Mouse (Mus musculus) limb, embryonic 14.5 days (tissue): ENCODE measurements at regions not wholly inside any gene's neighbourhood (a gene's known extent, or its start where the extent isn't known, plus 50 kb on each side); places are given as distances from the start of the nearest gene placed in this dataset.

Source experiments
- ATAC-seq: fragments of 200-750 bp; cut with Nextera tagmentation; 2 replicates; pipeline ENCODE4 v1.8.0; 2017; ENCODE audit warnings: low read depth, moderate number of reproducible peaks, moderate TSS enrichment; ENCODE audit not compliant: low FRiP score
- DNase-seq: peaks from one replicate; pipeline ENCODE4 v3.0.0-alpha.2; 2015; ENCODE audit warnings: low spot score
- H3K27ac ChIP-seq: fragments of 300-500 bp; sonication (generic); replicated peaks from 2 replicates; pipeline ENCODE4 v1.5.1; 2014; ENCODE audit warnings: low read depth, mild to moderate bottlenecking, low read length, moderate library complexity, mixed read lengths
- H3K27me3 ChIP-seq: fragments of 300-500 bp; sonication (generic); 2 replicates; pipeline ENCODE4 v1.6.1; 2014; ENCODE audit warnings: low read length, mixed read lengths; ENCODE audit not compliant: control insufficient read depth, insufficient read depth
- H3K36me3 ChIP-seq: fragments of 300-500 bp; sonication (generic); 2 replicates; pipeline ENCODE4 v1.6.1; 2014; ENCODE audit warnings: mild to moderate bottlenecking, low read length, moderate library complexity, mixed read lengths; ENCODE audit not compliant: control insufficient read depth, insufficient read depth
- H3K4me1 ChIP-seq: fragments of 300-500 bp; sonication (generic); 2 replicates; pipeline ENCODE4 v1.6.1; 2014; ENCODE audit warnings: antibody characterized with exemption, low read length, mixed read lengths; ENCODE audit not compliant: control insufficient read depth, insufficient read depth
- H3K4me2 ChIP-seq: fragments of 300-500 bp; sonication (generic); replicated peaks from 2 replicates; pipeline ENCODE4 v1.6.1; 2014; ENCODE audit warnings: low read depth, mild to moderate bottlenecking, low read length, moderate library complexity; ENCODE audit not compliant: severe bottlenecking
- H3K4me3 ChIP-seq: fragments of 300-500 bp; sonication (generic); replicated peaks from 2 replicates; pipeline ENCODE4 v1.5.1; 2014; ENCODE audit warnings: low read length
- H3K9ac ChIP-seq: fragments of 300-500 bp; sonication (generic); 2 replicates; pipeline ENCODE4 v1.6.1; 2014; ENCODE audit warnings: mild to moderate bottlenecking, low read depth, low read length, moderate library complexity; ENCODE audit not compliant: severe bottlenecking
- H3K9me3 ChIP-seq: fragments of 300-500 bp; sonication (generic); 2 replicates; pipeline ENCODE4 v1.6.1; 2016; ENCODE audit warnings: low read length; ENCODE audit not compliant: control insufficient read depth
- POLR2A ChIP-seq: fragments of 200-500 bp; IDR thresholded peaks from 2 replicates; pipeline ENCODE4 v1.8.0; 2012; ENCODE audit warnings: inconsistent platforms, mild to moderate bottlenecking, moderate library complexity, borderline replicate concordance; ENCODE audit not compliant: insufficient read depth, insufficient read length; ENCODE audit errors: extremely low read depth
- WGBS: fragments of 180-500 bp; shearing (Covaris S2); extraction: QIAGEN DNeasy Blood & Tissue Kit; methylation state at CpG from one replicate; pipeline ENCODE4 v1.1.7; 2014; 5-methylcytosine and 5-hydroxymethylcytosine counted together

- H3K27me3 ChIP-seq, result no peaks in the 10 kb centered on the region
- H3K4me1 ChIP-seq, result no peaks in the 10 kb centered on the region
- H3K36me3 ChIP-seq, result no peaks in the 10 kb centered on the region
- TF ChIP-seq POLR2A, result no peak
- H3K4me3 ChIP-seq, result no peak overlapping the region
- ATAC-seq (no peak), DNase-seq (peak; percentile 18)
- H3K27ac ChIP-seq, result no peak overlapping the region
- no peak overlapping the region for H3K9ac ChIP-seq
- 43% methylated on average over 7 of the region's 7 CpGs for WGBS
- no peaks in the 10 kb centered on the region for H3K9me3 ChIP-seq
- H3K4me2 ChIP-seq, result no peak overlapping the region
Observed at GRCm38 (mm10) chr7:95350185-95350803, 820.8 kb upstream of the Tenm4 start.

GRCm38 (mm10) chr7:95350804-95351199 is 820.2 kb upstream of the Tenm4 start:
- Histone ChIP-seq H3K9me3 (no peaks in the 10 kb centered on the region), H3K4me1 (no peaks in the 10 kb centered on the region), H3K36me3 (no peaks in the 10 kb centered on the region), H3K4me2 (no peak overlapping the region), H3K4me3 (no peak overlapping the region), H3K27ac (no peak overlapping the region), H3K9ac (no peak overlapping the region), H3K27me3 (no peaks in the 10 kb centered on the region)
- DNase-seq (no peak), ATAC-seq (no peak)
- TF ChIP-seq POLR2A, result no peak

- ATAC-seq, result no peak
- 81% methylated on average over 2 of the region's 2 CpGs for WGBS
- no peak overlapping the region for H3K9ac ChIP-seq
Observed at GRCm38 (mm10) chr7:95351337-95351736, 819.7 kb upstream of the Tenm4 start.

GRCm38 (mm10) chr7:95352133-95352532 is 818.9 kb upstream of the Tenm4 start:
- TF ChIP-seq POLR2A, result no peak

More at GRCm38 (mm10) chr7:95351337-95351736, 819.7 kb upstream of the Tenm4 start:
- Histone ChIP-seq H3K27ac (no peak overlapping the region), H3K9me3 (no peaks in the 10 kb centered on the region), H3K4me3 (no peak overlapping the region), H3K4me1 (no peaks in the 10 kb centered on the region), H3K36me3 (no peaks in the 10 kb centered on the region), H3K27me3 (no peaks in the 10 kb centered on the region), H3K4me2 (no peak overlapping the region)
- TF ChIP-seq POLR2A, result no peak
- DNase-seq, result no peak

GRCm38 (mm10) chr7:95354991-95355390 is 816.1 kb upstream of the Tenm4 start:
- no peaks in the 10 kb centered on the region for H3K9me3 ChIP-seq
- no peak overlapping the region for H3K9ac ChIP-seq
- H3K4me3 ChIP-seq, result no peak overlapping the region
- no peaks in the 10 kb centered on the region for H3K4me1 ChIP-seq
- H3K36me3 ChIP-seq, result no peaks in the 10 kb centered on the region
- WGBS, result 71% methylated on average over 2 of the region's 2 CpGs
- no peak for TF ChIP-seq POLR2A
- H3K27me3 ChIP-seq, result no peaks in the 10 kb centered on the region
- H3K4me2 ChIP-seq, result no peak overlapping the region
- DNase-seq, result no peak
- H3K27ac ChIP-seq, result no peak overlapping the region
- no peak for ATAC-seq

More at GRCm38 (mm10) chr7:95352133-95352532, 818.9 kb upstream of the Tenm4 start:
- DNase-seq, result no peak
- H3K9me3 ChIP-seq, result no peaks in the 10 kb centered on the region
- H3K27me3 ChIP-seq, result no peaks in the 10 kb centered on the region
- no peak for ATAC-seq
- no peak overlapping the region for H3K27ac ChIP-seq
- H3K4me3 ChIP-seq, result no peak overlapping the region
- H3K4me1 ChIP-seq, result no peaks in the 10 kb centered on the region
- no peaks in the 10 kb centered on the region for H3K36me3 ChIP-seq
- no peak overlapping the region for H3K9ac ChIP-seq
- WGBS, result 73% methylated on average over 3 of the region's 3 CpGs
- no peak overlapping the region for H3K4me2 ChIP-seq
